Mouse (Mus musculus) CH12.LX (cell line): ENCODE measurements at regions not wholly inside any gene's neighbourhood (a gene's known extent, or its start where the extent isn't known, plus 50 kb on each side); places are given as distances from the start of the nearest gene placed in this dataset.

Source experiments
- DNase-seq: peaks from one replicate; pipeline ENCODE4 v3.0.0-alpha.2; 2013; ENCODE audit errors: extremely low read depth
- H3K27ac ChIP-seq: 2 replicates; pipeline ENCODE4 v1.5.1; 2012; ENCODE audit warnings: low read depth, mild to moderate bottlenecking, control low read depth, moderate library complexity; ENCODE audit not compliant: insufficient read depth
- H3K27me3 ChIP-seq: replicated peaks from 2 replicates; pipeline ENCODE3; 2012; ENCODE audit warnings: inconsistent platforms
- H3K36me3 ChIP-seq, 2 experiments: replicated peaks in 1 of 2; 2 replicates each; pipeline versions ENCODE3 to v1.6.1; 2012; ENCODE audit warnings: inconsistent platforms in 1 of 2, low read length in 1 of 2, mild to moderate bottlenecking in 1 of 2, mixed read lengths in 1 of 2, moderate library complexity in 1 of 2; ENCODE audit not compliant: control insufficient read depth in 1 of 2, insufficient read depth in 1 of 2
- H3K4me1 ChIP-seq, 2 experiments: 2 replicates each; pipeline ENCODE4 v1.6.1; 2012; ENCODE audit warnings: inconsistent platforms in 1 of 2, moderate library complexity in 1 of 2; ENCODE audit not compliant: insufficient read depth in 2 of 2, control insufficient read depth in 1 of 2
- H3K4me2 ChIP-seq: 2 replicates; pipeline ENCODE4 v1.6.1; 2012; ENCODE audit warnings: low read depth, mild to moderate bottlenecking, control low read depth; ENCODE audit not compliant: poor library complexity, insufficient read depth, severe bottlenecking
- H3K4me3 ChIP-seq, 3 experiments: fragments of 150-350 bp in 1 of 3; sonication (generic) in 1 of 3; replicated peaks in 1 of 3; 2 replicates each; pipeline versions ENCODE3 to v1.5.1; 2011 to 2012; ENCODE audit warnings: low read depth in 2 of 3, low read length in 2 of 3, mild to moderate bottlenecking in 2 of 3, moderate library complexity in 2 of 3, control low read depth in 1 of 3, improper control_type of control experiment in 1 of 3, inconsistent platforms in 1 of 3, mixed read lengths in 1 of 3; ENCODE audit not compliant: poor library complexity in 1 of 3
- H3K79me2 ChIP-seq: replicated peaks from 2 replicates; pipeline ENCODE4 v1.6.1; 2012; ENCODE audit warnings: mild to moderate bottlenecking, moderate library complexity; ENCODE audit not compliant: control insufficient read depth, poor library complexity, insufficient read depth, severe bottlenecking; ENCODE audit errors: extremely low read depth
- H3K9ac ChIP-seq: 2 replicates; pipeline ENCODE4 v1.6.1; 2012; ENCODE audit warnings: low read depth, mild to moderate bottlenecking, control low read depth, moderate library complexity; ENCODE audit not compliant: insufficient read depth
- H3K9me3 ChIP-seq: replicated peaks from 2 replicates; pipeline ENCODE3; 2012; ENCODE audit warnings: low read length, inconsistent platforms, mixed read lengths
- CHD2 ChIP-seq: IDR thresholded peaks from 2 replicates; pipeline ENCODE4 v1.6.1; 2011; ENCODE audit warnings: low read length, improper control_type of control experiment
- ELF1 ChIP-seq: IDR thresholded peaks from 2 replicates; pipeline ENCODE4 v1.6.1; 2014; ENCODE audit warnings: low read depth, mild to moderate bottlenecking, inconsistent platforms, low read length, improper control_type of control experiment
- GABPA ChIP-seq: IDR thresholded peaks from 2 replicates; pipeline ENCODE4 v1.6.1; 2012; ENCODE audit warnings: low read depth, low read length, improper control_type of control experiment, inconsistent platforms; ENCODE audit not compliant: insufficient replicate concordance
- HCFC1 ChIP-seq: IDR thresholded peaks from 2 replicates; pipeline ENCODE4 v1.6.1; 2012; ENCODE audit warnings: low read depth, mild to moderate bottlenecking, inconsistent platforms, low read length, improper control_type of control experiment
- IRF4 ChIP-seq: IDR thresholded peaks from 2 replicates; pipeline ENCODE4 v1.6.1; 2014; ENCODE audit warnings: low read depth, mild to moderate bottlenecking, inconsistent platforms, low read length, improper control_type of control experiment
- JUN ChIP-seq: IDR thresholded peaks from 2 replicates; pipeline ENCODE4 v1.6.1; 2011; ENCODE audit warnings: low read depth, mild to moderate bottlenecking, low read length, improper control_type of control experiment, moderate library complexity; ENCODE audit not compliant: insufficient read depth
- KAT2A ChIP-seq: IDR thresholded peaks from 2 replicates; pipeline ENCODE4 v1.6.1; 2012; ENCODE audit warnings: low read length, improper control_type of control experiment, inconsistent platforms; ENCODE audit not compliant: insufficient replicate concordance
- MAFK ChIP-seq: IDR thresholded peaks from 2 replicates; pipeline ENCODE4 v1.6.1; 2011; ENCODE audit warnings: low read length, improper control_type of control experiment; ENCODE audit not compliant: insufficient replicate concordance
- MAX ChIP-seq: IDR thresholded peaks from 2 replicates; pipeline ENCODE4 v1.6.1; 2011; ENCODE audit warnings: low read length, improper control_type of control experiment
- MAZ ChIP-seq: IDR thresholded peaks from 2 replicates; pipeline ENCODE4 v1.6.1; 2012; ENCODE audit warnings: low read depth, mild to moderate bottlenecking, inconsistent platforms, low read length, improper control_type of control experiment, moderate library complexity
- MEF2A ChIP-seq: IDR thresholded peaks from 2 replicates; pipeline ENCODE4 v1.6.1; 2014; ENCODE audit warnings: low read depth, mild to moderate bottlenecking, inconsistent platforms, low read length, improper control_type of control experiment, borderline replicate concordance
- NELFE ChIP-seq: IDR thresholded peaks from 2 replicates; pipeline ENCODE4 v1.6.1; 2011; ENCODE audit warnings: low read depth, low read length, improper control_type of control experiment
- NRF1 ChIP-seq: IDR thresholded peaks from 2 replicates; pipeline ENCODE4 v1.6.1; 2014; ENCODE audit warnings: low read depth, mild to moderate bottlenecking, inconsistent platforms, low read length, improper control_type of control experiment, moderate library complexity
- PAX5 ChIP-seq: IDR thresholded peaks from 2 replicates; pipeline ENCODE4 v1.6.1; 2012; ENCODE audit warnings: low read length, inconsistent platforms, mixed read lengths
- POLR2A ChIP-seq: IDR thresholded peaks from 2 replicates; pipeline ENCODE4 v1.6.1; 2011; ENCODE audit warnings: low read depth, mild to moderate bottlenecking, improper control_type of control experiment, low read length
- RCOR1 ChIP-seq: conservative IDR thresholded peaks from 2 replicates; pipeline ENCODE4 v1.6.1; 2012; ENCODE audit warnings: low read depth, mild to moderate bottlenecking, inconsistent platforms, low read length, improper control_type of control experiment
- SIN3A ChIP-seq: IDR thresholded peaks from 2 replicates; pipeline ENCODE4 v1.6.1; 2012; ENCODE audit warnings: low read length, improper control_type of control experiment, inconsistent platforms
- USF1 ChIP-seq: IDR thresholded peaks from 2 replicates; pipeline ENCODE4 v1.6.1; 2014; ENCODE audit warnings: low read depth, mild to moderate bottlenecking, inconsistent platforms, low read length, improper control_type of control experiment
- ZMIZ1 ChIP-seq: IDR thresholded peaks from 2 replicates; pipeline ENCODE4 v1.6.1; 2012; ENCODE audit warnings: low read depth, mild to moderate bottlenecking, inconsistent platforms, low read length, improper control_type of control experiment
- dilution Hi-C: fragments of 300-500 bp; cut with MboI; formaldehyde crosslinking; loops from 2 replicates; pipeline ENCODE4 v1.14.3; 2020; ENCODE audit warnings: low sequenced_read_pairs; ENCODE audit not compliant: extremely low pct_unique_long_range_greater_than_20kb, extremely low pct_ligation_motif_present
- in situ Hi-C: fragments of 300-500 bp; cut with MboI; formaldehyde crosslinking; loops from 3 replicates; pipeline ENCODE4 v1.14.3; 2019; ENCODE audit warnings: low sequenced_read_pairs, low pct_ligation_motif_present, low pct_unique_long_range_greater_than_20kb, mixed read lengths

- no peak for DNase-seq
- Histone ChIP-seq H3K27me3 (no peaks in the 10 kb centered on the region), H3K4me3 (no peak overlapping the region), H3K36me3 (no peaks in the 10 kb centered on the region), H3K4me2 (no peak overlapping the region), H3K9ac (no peak overlapping the region), H3K27ac (no peak overlapping the region), H3K9me3 (peaks cover 82% of the 10 kb centered on the region), H3K4me1 (no peaks in the 10 kb centered on the region), H3K79me2 (no peaks in the 10 kb centered on the region)
- in situ Hi-C loops (no loop called here), dilution Hi-C loops (no loop called here)
- TF ChIP-seq USF1 (no peak), MAFK (no peak), JUN (no peak)
Measured at GRCm38 (mm10) chr12:107728865-107729264, 240.4 kb downstream of the 3110018I06Rik start.

- dilution Hi-C loops = no loop called here
- no peak for DNase-seq
- H3K36me3 ChIP-seq = no peaks in the 10 kb centered on the region
- no peak overlapping the region for H3K9ac ChIP-seq
- H3K4me2 ChIP-seq = no peak overlapping the region
- H3K27ac ChIP-seq = no peak overlapping the region
- no peaks in the 10 kb centered on the region for H3K79me2 ChIP-seq
- TF ChIP-seq POLR2A (no peak), IRF4 (no peak), MEF2A (no peak), SIN3A (no peak), NELFE (no peak), KAT2A (no peak), GABPA (no peak), HCFC1 (no peak), ZMIZ1 (no peak), MAX (no peak), CHD2 (no peak), MAZ (no peak), PAX5 (no peak), NRF1 (no peak), USF1 (no peak), ELF1 (no peak), MAFK (no peak), RCOR1 (no peak)
- H3K9me3 ChIP-seq = peaks cover 82% of the 10 kb centered on the region
- H3K4me3 ChIP-seq = no peak overlapping the region
- no peaks in the 10 kb centered on the region for H3K4me1 ChIP-seq
- in situ Hi-C loops = no loop called here
- H3K27me3 ChIP-seq = no peaks in the 10 kb centered on the region
Measured at GRCm38 (mm10) chr12:107729301-107729700, 240.9 kb downstream of the 3110018I06Rik start.
